Mouse (Mus musculus) hindbrain, embryonic 11.5 days (tissue): ENCODE results near the gene Sema5a. TPM values are rescaled to one million over a fixed set of nuclear protein-coding genes. Genes with fewer than 3 reads are reported as not detected.

Experiments used
- ATAC-seq: fragments of 200-750 bp; cut with Nextera tagmentation; 2 replicates; pipeline ENCODE4 v1.8.0; 2017; ENCODE audit warnings: mild to moderate bottlenecking, moderate TSS enrichment, moderate library complexity; ENCODE audit not compliant: low FRiP score
- DNase-seq: peaks from one replicate; pipeline ENCODE4 v3.0.0-alpha.2; 2015; ENCODE audit warnings: low spot score
- H3K27ac ChIP-seq: fragments of 300-500 bp; sonication (generic); 2 replicates; pipeline ENCODE4 v1.5.1; 2014; ENCODE audit warnings: mild to moderate bottlenecking, low read depth, low read length
- H3K27me3 ChIP-seq: fragments of 300-500 bp; sonication (generic); 2 replicates; pipeline ENCODE4 v1.6.1; 2014; ENCODE audit warnings: mild to moderate bottlenecking, low read length, moderate library complexity, mixed read lengths; ENCODE audit not compliant: control insufficient read depth, insufficient read depth
- H3K36me3 ChIP-seq: fragments of 300-500 bp; sonication (generic); 2 replicates; pipeline ENCODE4 v1.6.1; 2014; ENCODE audit warnings: mild to moderate bottlenecking, low read length, moderate library complexity, mixed read lengths; ENCODE audit not compliant: control insufficient read depth, insufficient read depth
- H3K4me1 ChIP-seq: fragments of 300-500 bp; sonication (generic); replicated peaks from 2 replicates; pipeline ENCODE4 v1.6.1; 2014; ENCODE audit warnings: low read length, mixed read lengths; ENCODE audit not compliant: control insufficient read depth, insufficient read depth
- H3K4me2 ChIP-seq: fragments of 300-500 bp; sonication (generic); replicated peaks from 2 replicates; pipeline ENCODE4 v1.6.1; 2014; ENCODE audit warnings: mild to moderate bottlenecking, low read depth, low read length
- H3K4me3 ChIP-seq: fragments of 300-500 bp; sonication (generic); 2 replicates; pipeline ENCODE4 v1.5.1; 2014; ENCODE audit warnings: low read depth, low read length
- H3K9ac ChIP-seq: fragments of 300-500 bp; sonication (generic); 2 replicates; pipeline ENCODE4 v1.6.1; 2014; ENCODE audit warnings: low read depth, low read length
- H3K9me3 ChIP-seq: fragments of 300-500 bp; sonication (generic); 2 replicates; pipeline ENCODE4 v1.6.1; 2016; ENCODE audit warnings: low read length; ENCODE audit not compliant: control insufficient read depth
- WGBS: fragments of 180-500 bp; shearing (Covaris S2); extraction: QIAGEN DNeasy Blood & Tissue Kit; methylation state at CpG from one replicate; pipeline ENCODE4 v1.1.7; 2014; 5-methylcytosine and 5-hydroxymethylcytosine counted together
- polyA plus RNA-seq: library from polyadenylated mRNA; unstranded; fragments of >200 nt; fragmentation: Nextera tagmentation; extraction: Ambion mirVana; gene quantifications from 2 replicates; pipeline ENCODE4 v1.2.1, GENCODE M21; 2014

The Sema5a gene
- polyA plus RNA-seq, 1 experiment from 2014 or later: 7.5 TPM

DNA sequence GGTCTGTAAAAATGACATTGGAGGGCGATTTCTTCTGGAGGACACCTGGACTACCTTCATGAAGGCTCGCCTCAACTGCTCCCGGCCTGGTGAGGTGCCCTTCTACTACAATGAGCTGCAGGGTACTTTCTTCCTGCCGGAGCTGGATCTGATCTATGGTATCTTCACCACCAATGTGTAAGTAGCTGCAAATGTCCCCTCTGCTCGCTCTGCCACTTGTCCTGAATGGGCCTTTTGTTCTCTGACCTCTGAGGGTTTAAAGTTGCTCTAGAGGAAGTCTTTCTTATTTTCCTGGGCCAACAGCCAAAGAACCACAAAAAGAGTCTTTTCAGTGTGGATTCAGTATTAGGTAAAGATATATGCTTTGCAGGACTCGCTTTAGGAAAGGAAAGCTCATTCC lies 318.0 kb downstream of the Sema5a start:
- H3K36me3 ChIP-seq: no peaks in the 10 kb centered on the region
- H3K27ac ChIP-seq: no peak overlapping the region
- H3K4me2 ChIP-seq: no peak overlapping the region
- no peaks in the 10 kb centered on the region for H3K27me3 ChIP-seq
- H3K9ac ChIP-seq: no peak overlapping the region
- DNase-seq (no peak), ATAC-seq (no peak)
- no peak overlapping the region for H3K4me3 ChIP-seq
- no peaks in the 10 kb centered on the region for H3K9me3 ChIP-seq
- 58% methylated on average over 6 of the region's 6 CpGs for WGBS
- no peaks in the 10 kb centered on the region for H3K4me1 ChIP-seq

DNA sequence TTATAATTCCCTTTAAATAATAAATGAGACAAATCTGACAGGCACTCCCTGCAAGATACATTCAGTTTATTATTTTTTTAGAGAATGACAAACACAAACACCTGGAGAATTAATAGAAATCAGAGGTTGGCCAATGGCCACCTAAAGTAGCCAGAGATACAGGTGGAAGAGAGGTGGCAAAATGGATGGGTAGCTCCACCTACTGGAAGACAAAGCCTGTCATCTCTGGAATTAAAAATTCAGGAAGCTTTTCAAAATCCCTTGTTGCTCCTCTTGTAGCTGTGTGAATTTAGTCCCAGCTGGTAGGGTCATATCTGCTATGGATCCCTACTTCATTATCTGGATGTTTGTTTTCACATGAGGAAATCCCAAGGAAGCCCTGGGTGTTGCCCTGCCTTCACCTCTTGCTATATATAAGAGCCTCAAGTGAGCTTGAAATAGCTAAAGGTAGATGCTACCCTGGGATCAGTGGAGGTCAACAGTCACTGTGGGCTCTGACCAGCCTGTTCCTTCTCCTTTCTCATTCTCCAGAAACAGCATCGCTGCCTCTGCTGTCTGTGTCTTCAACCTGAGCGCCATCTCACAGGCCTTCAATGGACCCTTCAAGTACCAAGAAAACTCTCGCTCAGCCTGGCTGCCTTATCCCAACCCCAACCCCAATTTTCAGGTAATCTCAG lies 323.7 kb downstream of the Sema5a start:
- Histone ChIP-seq H3K27ac (no peak overlapping the region), H3K4me1 (no peaks in the 10 kb centered on the region), H3K4me2 (no peak overlapping the region), H3K9ac (no peak overlapping the region), H3K27me3 (no peaks in the 10 kb centered on the region), H3K9me3 (no peaks in the 10 kb centered on the region), H3K36me3 (no peaks in the 10 kb centered on the region), H3K4me3 (no peak overlapping the region)
- WGBS: 79% methylated on average over 3 of the region's 3 CpGs
- no peak for DNase-seq
- no peak for ATAC-seq

DNA sequence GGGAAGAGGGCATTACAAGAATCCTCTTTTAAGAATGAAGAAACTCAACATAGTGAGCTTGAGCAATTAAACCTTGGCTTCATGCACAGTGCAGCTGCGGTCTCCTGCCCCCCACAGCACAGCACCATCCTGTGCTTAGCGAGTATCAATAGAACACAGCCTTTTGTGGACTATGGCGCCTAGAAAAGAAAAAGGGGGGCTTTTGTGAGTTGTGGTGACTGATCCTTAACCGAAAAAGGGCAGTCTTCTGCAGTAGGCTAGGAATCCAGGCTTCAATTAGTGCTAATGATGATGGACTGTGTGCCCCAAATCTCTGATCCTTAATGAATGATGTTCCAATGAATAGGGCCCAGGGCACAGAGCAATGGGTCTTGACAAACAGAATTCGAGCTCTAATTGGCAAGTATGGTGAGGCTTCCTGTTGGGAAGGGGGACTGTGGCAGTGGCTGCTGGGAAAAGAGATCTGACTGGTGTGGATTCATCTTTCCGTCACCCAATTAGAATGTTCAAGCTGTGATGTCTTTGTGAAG lies 324.3 kb downstream of the Sema5a start:
- no peaks in the 10 kb centered on the region for H3K9me3 ChIP-seq
- no peak overlapping the region for H3K4me3 ChIP-seq
- H3K36me3 ChIP-seq: no peaks in the 10 kb centered on the region
- DNase-seq (no peak), ATAC-seq (0 out of 2 replicates have a peak, but pooled peaks have one; percentile 40)
- H3K9ac ChIP-seq: no peak overlapping the region
- no peaks in the 10 kb centered on the region for H3K27me3 ChIP-seq
- WGBS: 44% methylated on average over 6 of the region's 6 CpGs
- H3K27ac ChIP-seq: no peak overlapping the region
- no peak overlapping the region for H3K4me2 ChIP-seq
- H3K4me1 ChIP-seq: no peaks in the 10 kb centered on the region

GRCm38 (mm10) chr15:32574327-32574726 lies 329.7 kb downstream of the Sema5a start:
- DNase-seq (no peak), ATAC-seq (no peak)
- H3K36me3 ChIP-seq: no peaks in the 10 kb centered on the region
- H3K9me3 ChIP-seq: no peaks in the 10 kb centered on the region
- H3K4me2 ChIP-seq: no peak overlapping the region
- H3K27me3 ChIP-seq: no peaks in the 10 kb centered on the region
- H3K27ac ChIP-seq: no peak overlapping the region
- WGBS: 73% methylated on average over 6 of the region's 6 CpGs
- no peak overlapping the region for H3K4me3 ChIP-seq
- no peaks in the 10 kb centered on the region for H3K4me1 ChIP-seq
- H3K9ac ChIP-seq: no peak overlapping the region

DNA sequence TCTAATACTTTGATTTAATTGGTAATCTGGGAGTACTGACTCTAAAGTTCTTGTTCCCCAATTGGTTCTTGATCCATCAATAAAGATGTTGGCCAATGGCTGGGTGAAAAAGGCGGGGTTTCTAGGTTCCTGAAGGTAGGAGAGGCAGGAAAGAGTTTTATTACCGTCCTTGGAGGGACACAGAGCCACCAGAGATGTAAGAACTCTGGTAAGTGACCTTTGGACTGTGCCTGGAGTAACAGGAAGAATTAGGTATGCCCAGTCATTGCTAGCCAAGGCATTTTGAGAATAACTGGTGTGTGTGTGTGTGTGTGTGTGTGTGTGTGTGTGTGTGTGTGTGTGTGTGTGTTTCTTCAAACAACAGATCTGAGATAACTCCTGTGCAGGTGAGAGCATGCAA lies 330.6 kb downstream of the Sema5a start:
- H3K9ac ChIP-seq: no peak overlapping the region
- ATAC-seq: no peak
- no peaks in the 10 kb centered on the region for H3K36me3 ChIP-seq
- H3K27ac ChIP-seq: no peak overlapping the region
- no peaks in the 10 kb centered on the region for H3K27me3 ChIP-seq
- 92% methylated on average over 2 of the region's 2 CpGs for WGBS
- H3K9me3 ChIP-seq: no peaks in the 10 kb centered on the region
- H3K4me2 ChIP-seq: no peak overlapping the region
- no peaks in the 10 kb centered on the region for H3K4me1 ChIP-seq
- no peak overlapping the region for H3K4me3 ChIP-seq
- DNase-seq: no peak

DNA sequence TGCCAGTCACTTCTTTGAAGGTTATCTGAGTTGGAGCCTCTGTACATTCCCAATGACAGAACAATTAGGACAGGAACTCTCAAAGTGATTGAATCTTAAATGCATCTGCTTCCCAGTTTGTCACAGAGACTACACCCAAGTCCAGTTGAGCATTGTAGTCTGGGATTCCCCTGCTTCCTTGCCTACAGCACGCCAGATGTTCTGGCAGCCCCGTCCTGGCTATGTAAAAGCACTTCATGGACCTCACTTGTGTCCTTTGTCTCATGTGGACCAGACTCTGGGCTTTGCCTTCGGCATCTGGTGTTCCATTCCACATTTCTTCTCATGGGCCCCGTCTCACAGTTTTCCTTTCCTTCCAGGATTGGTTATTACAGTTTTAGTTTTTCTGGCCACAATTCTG lies 334.7 kb downstream of the Sema5a start:
- no peaks in the 10 kb centered on the region for H3K27me3 ChIP-seq
- H3K9ac ChIP-seq: no peak overlapping the region
- H3K4me2 ChIP-seq: no peak overlapping the region
- H3K27ac ChIP-seq: no peak overlapping the region
- H3K9me3 ChIP-seq: no peaks in the 10 kb centered on the region
- H3K36me3 ChIP-seq: no peaks in the 10 kb centered on the region
- WGBS: 73% methylated on average over 4 of the region's 4 CpGs
- no peak for ATAC-seq
- no peak overlapping the region for H3K4me3 ChIP-seq
- no peaks in the 10 kb centered on the region for H3K4me1 ChIP-seq
- no peak for DNase-seq

GRCm38 (mm10) chr15:32590641-32591040 lies 346.0 kb downstream of the Sema5a start:
- H3K9ac ChIP-seq: no peak overlapping the region
- WGBS: 90% methylated on average over 1 of the region's 1 CpGs

DNA sequence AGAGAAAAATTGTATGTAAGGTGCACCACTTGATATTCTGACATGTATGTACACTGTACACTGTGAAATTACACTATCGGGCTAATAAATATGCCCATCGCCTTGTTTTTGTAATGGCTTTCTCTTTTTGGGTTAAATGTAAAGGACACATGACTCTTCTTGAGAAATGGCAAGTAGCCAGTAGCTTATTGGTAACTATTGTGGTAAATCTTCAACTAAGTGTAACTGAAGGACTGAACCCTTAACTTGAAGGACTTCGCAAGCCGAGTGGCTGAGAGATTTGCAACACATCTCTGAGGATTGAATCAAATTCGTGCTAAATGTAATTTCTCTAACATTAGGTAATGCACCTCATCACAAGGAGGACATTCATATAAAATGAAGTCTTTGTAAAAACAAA lies 349.1 kb downstream of the Sema5a start:
- DNase-seq (no peak), ATAC-seq (no peak)
- Histone ChIP-seq H3K36me3 (no peaks in the 10 kb centered on the region), H3K4me2 (no peak overlapping the region), H3K9ac (no peak overlapping the region), H3K27me3 (no peaks in the 10 kb centered on the region), H3K9me3 (no peaks in the 10 kb centered on the region), H3K27ac (no peak overlapping the region), H3K4me1 (no peaks in the 10 kb centered on the region), H3K4me3 (no peak overlapping the region)
- WGBS: 94% methylated on average over 5 of the region's 5 CpGs

More at GRCm38 (mm10) chr15:32590641-32591040, 346.0 kb downstream of the Sema5a start:
- no peaks in the 10 kb centered on the region for H3K36me3 ChIP-seq
- no peak overlapping the region for H3K27ac ChIP-seq
- no peak overlapping the region for H3K4me3 ChIP-seq
- H3K27me3 ChIP-seq: no peaks in the 10 kb centered on the region
- no peaks in the 10 kb centered on the region for H3K9me3 ChIP-seq
- DNase-seq: no peak
- H3K4me2 ChIP-seq: no peak overlapping the region
- no peaks in the 10 kb centered on the region for H3K4me1 ChIP-seq
- ATAC-seq: no peak

DNA sequence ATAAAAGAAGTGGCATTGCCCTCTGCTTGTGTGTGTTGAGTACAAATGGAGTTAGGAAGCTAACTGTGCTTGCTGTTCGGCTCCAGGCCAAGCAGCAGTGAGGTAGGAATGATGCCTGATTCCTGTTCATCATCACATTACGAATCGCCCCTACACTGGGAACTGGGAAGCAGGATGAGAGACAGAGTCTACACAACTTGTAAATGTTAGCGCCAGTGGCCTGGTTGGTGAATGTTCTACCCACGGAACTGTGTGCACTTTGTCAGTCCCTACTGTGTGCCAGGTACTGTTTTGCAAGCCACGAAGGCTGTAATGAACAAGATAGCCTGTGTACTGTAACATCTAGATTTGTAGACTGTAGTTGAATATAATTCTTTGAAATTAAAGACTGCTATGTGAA lies 352.0 kb downstream of the Sema5a start:
- no peak for ATAC-seq
- 91% methylated on average over 6 of the region's 6 CpGs for WGBS
- DNase-seq: no peak
- Histone ChIP-seq H3K4me2 (no peak overlapping the region), H3K27me3 (no peaks in the 10 kb centered on the region), H3K9me3 (no peaks in the 10 kb centered on the region), H3K4me1 (no peaks in the 10 kb centered on the region), H3K36me3 (no peaks in the 10 kb centered on the region), H3K4me3 (no peak overlapping the region), H3K27ac (no peak overlapping the region), H3K9ac (no peak overlapping the region)
